Mouse (Mus musculus) small intestine, adult 2 months (tissue): ENCODE measurements around the gene Actr3. TPM values are rescaled to one million over a fixed set of nuclear protein-coding genes. Genes with fewer than 3 reads are reported as not detected.
A peak's percentile ranks its signal among the peaks of the same experiment; 100 is the strongest.

Source experiments
- H3K27ac ChIP-seq: fragments of 200-500 bp; 2 replicates; pipeline ENCODE4 v1.5.1; 2012; ENCODE audit warnings: low read depth, low read length, control low read depth, inconsistent platforms; ENCODE audit not compliant: insufficient read depth
- H3K27me3 ChIP-seq: fragments of 200-500 bp; 2 replicates; pipeline ENCODE4 v1.6.1; 2012; ENCODE audit warnings: mild to moderate bottlenecking, moderate library complexity, low read length, inconsistent platforms; ENCODE audit not compliant: control insufficient read depth, insufficient read depth
- H3K36me3 ChIP-seq: fragments of 200-500 bp; 2 replicates; pipeline ENCODE4 v1.6.1; 2012; ENCODE audit warnings: mild to moderate bottlenecking, low read length, control low read depth, inconsistent platforms; ENCODE audit not compliant: control insufficient read depth, insufficient read depth
- H3K4me1 ChIP-seq: fragments of 200-500 bp; 2 replicates; pipeline ENCODE4 v1.6.1; 2012; ENCODE audit warnings: low read length, inconsistent platforms, mixed read lengths; ENCODE audit not compliant: control insufficient read depth, insufficient read depth, insufficient read length
- H3K4me3 ChIP-seq: fragments of 200-500 bp; 2 replicates; pipeline ENCODE4 v1.5.1; 2012; ENCODE audit warnings: low read depth, mild to moderate bottlenecking, control low read depth, inconsistent platforms, low read length, moderate library complexity
- CTCF ChIP-seq: fragments of 200-500 bp; IDR thresholded peaks from 2 replicates; pipeline ENCODE4 v1.5.1; 2012; ENCODE audit warnings: low read depth, mild to moderate bottlenecking, control low read depth, inconsistent platforms, low read length, moderate library complexity, mixed read lengths; ENCODE audit not compliant: insufficient replicate concordance, insufficient read length; ENCODE audit errors: extremely low read depth
- POLR2A ChIP-seq: fragments of 200-500 bp; IDR thresholded peaks from 2 replicates; pipeline ENCODE4 v1.6.1; 2012; ENCODE audit warnings: low read depth, mild to moderate bottlenecking, control low read depth, inconsistent platforms, low read length, moderate library complexity
- WGBS: fragments of 180-500 bp; shearing (Covaris S2); methylation state at CpG from one replicate; pipeline ENCODE4 v1.1.7; 2018; 5-methylcytosine and 5-hydroxymethylcytosine counted together
- polyA plus RNA-seq: library from polyadenylated mRNA; depleted of rRNA; stranded (reverse); fragments of >200 nt; gene quantifications from 2 replicates; pipeline ENCODE4 v1.2.3, GENCODE M21; 2012

Gene Actr3
- polyA plus RNA-seq, 1 experiment: 90.9 TPM

- Histone ChIP-seq H3K36me3 (no peaks in the 10 kb centered on the region), H3K27me3 (no peaks in the 10 kb centered on the region), H3K4me3 (no peak overlapping the region), H3K27ac (no peak overlapping the region), H3K4me1 (peaks cover 16% of the 10 kb centered on the region; the same call in 1 of the 2 replicates)
- WGBS: 70% methylated on average over 4 of the region's 4 CpGs
- TF ChIP-seq CTCF (no peak), POLR2A (no peak)
Measured at GRCm38 (mm10) chr1:125473126-125473666, 37.7 kb upstream of the Actr3 start.

GRCm38 (mm10) chr1:125470805-125471648 is 35.5 kb upstream of the Actr3 start:
- no peak for TF ChIP-seq POLR2A
- TF ChIP-seq CTCF: no peak
- H3K4me3 ChIP-seq: no peak overlapping the region
- no peaks in the 10 kb centered on the region for H3K36me3 ChIP-seq
- peak overlapping the region; percentile 16; the same call in 1 of the 2 replicates for H3K27ac ChIP-seq
- H3K27me3 ChIP-seq: no peaks in the 10 kb centered on the region
- WGBS: 79% methylated on average over 4 of the region's 4 CpGs
- H3K4me1 ChIP-seq: peaks cover 3% of the 10 kb centered on the region; the same call in 1 of the 2 replicates

GRCm38 (mm10) chr1:125467936-125468335 is 32.4 kb upstream of the Actr3 start:
- 74% methylated on average over 4 of the region's 4 CpGs for WGBS
- H3K36me3 ChIP-seq: no peaks in the 10 kb centered on the region
- H3K27ac ChIP-seq: peak overlapping the region; percentile 2; the same call in 1 of the 2 replicates

GRCm38 (mm10) chr1:125466621-125467257 is 31.2 kb upstream of the Actr3 start:
- Histone ChIP-seq H3K4me3 (no peak overlapping the region), H3K27ac (peak overlapping the region; percentile 77)
- 65% methylated on average over 10 of the region's 10 CpGs for WGBS

More at GRCm38 (mm10) chr1:125467936-125468335, 32.4 kb upstream of the Actr3 start:
- TF ChIP-seq POLR2A: no peak
- peaks cover 1% of the 10 kb centered on the region; the same call in 1 of the 2 replicates for H3K4me1 ChIP-seq
- H3K4me3 ChIP-seq: no peak overlapping the region
- no peaks in the 10 kb centered on the region for H3K27me3 ChIP-seq

GRCm38 (mm10) chr1:125464011-125464410 is 28.5 kb upstream of the Actr3 start:
- Histone ChIP-seq H3K27me3 (no peaks in the 10 kb centered on the region), H3K27ac (no peak overlapping the region), H3K36me3 (no peaks in the 10 kb centered on the region), H3K4me3 (no peak overlapping the region), H3K4me1 (peaks cover 4% of the 10 kb centered on the region; the same call in 1 of the 2 replicates)
- TF ChIP-seq CTCF: no peak
- TF ChIP-seq POLR2A: no peak
- WGBS: 85% methylated on average over 4 of the region's 4 CpGs

More at GRCm38 (mm10) chr1:125466621-125467257, 31.2 kb upstream of the Actr3 start:
- no peak for TF ChIP-seq POLR2A
- TF ChIP-seq CTCF: no peak
- peaks cover 1% of the 10 kb centered on the region; the same call in 1 of the 2 replicates for H3K4me1 ChIP-seq
- H3K27me3 ChIP-seq: no peaks in the 10 kb centered on the region
- H3K36me3 ChIP-seq: no peaks in the 10 kb centered on the region

GRCm38 (mm10) chr1:125463349-125463748 is 27.8 kb upstream of the Actr3 start:
- Histone ChIP-seq H3K27ac (no peak overlapping the region), H3K27me3 (no peaks in the 10 kb centered on the region), H3K36me3 (no peaks in the 10 kb centered on the region), H3K4me1 (peaks cover 4% of the 10 kb centered on the region; the same call in 1 of the 2 replicates), H3K4me3 (no peak overlapping the region)
- WGBS: 80% methylated on average over 2 of the region's 2 CpGs
- TF ChIP-seq CTCF (no peak), POLR2A (no peak)

GRCm38 (mm10) chr1:125462917-125463316 is 27.4 kb upstream of the Actr3 start:
- TF ChIP-seq CTCF (no peak), POLR2A (no peak)

More at GRCm38 (mm10) chr1:125462917-125463316, 27.4 kb upstream of the Actr3 start:
- H3K4me3 ChIP-seq: no peak overlapping the region
- H3K27ac ChIP-seq: no peak overlapping the region
- no peaks in the 10 kb centered on the region for H3K27me3 ChIP-seq
- H3K4me1 ChIP-seq: peaks cover 4% of the 10 kb centered on the region; the same call in 1 of the 2 replicates
- 79% methylated on average over 1 of the region's 1 CpGs for WGBS
- H3K36me3 ChIP-seq: no peaks in the 10 kb centered on the region
